Comparison of ENCODE assay signal across 9 mouse cellular contexts in the genomic region with DNA sequence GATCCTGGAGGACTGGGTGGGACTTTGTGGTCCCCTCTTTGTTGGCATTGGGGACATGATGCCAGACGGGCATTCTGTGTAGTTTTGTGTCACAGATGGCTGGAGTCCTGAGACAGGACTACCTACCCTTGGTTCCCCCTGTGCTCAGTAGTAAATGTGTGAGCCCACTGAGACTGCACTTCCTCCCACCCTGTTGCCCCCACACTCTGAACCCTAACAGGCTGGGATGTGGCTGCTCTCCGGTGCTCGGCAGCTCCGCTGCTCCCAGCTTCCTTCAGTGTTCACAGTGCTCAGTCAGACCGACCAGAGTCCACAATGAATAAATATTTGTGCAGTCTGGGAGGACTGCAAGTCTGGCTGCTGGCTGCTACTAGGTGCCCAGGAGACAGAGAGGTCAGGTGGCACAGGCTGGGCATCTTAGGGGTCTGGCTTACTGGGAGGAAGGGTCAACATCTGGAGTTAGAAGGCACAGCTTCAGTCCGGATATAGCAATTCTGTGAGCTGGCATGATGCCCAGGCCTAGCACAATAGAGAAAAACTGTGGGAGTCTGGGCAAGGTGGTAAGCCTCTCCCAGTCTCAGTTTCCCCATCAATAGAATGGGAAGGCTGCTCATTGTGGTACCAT. TPM values are rescaled to one million over a fixed set of nuclear protein-coding genes. Genes with fewer than 3 reads are reported as not detected.
DNase-seq lines count a peak whose midpoint lies in the region; ATAC-seq lines count a peak whose summit lies in the region.
"Had no signal": no experiment of that assay in that cellular context is flagged by ENCODE, and none has a peak within 500 bp of the region (broad histone marks: within the 10 kb centered on the region; RNA-seq: fewer than 3 reads in every experiment).

No protein-coding gene starts in this region.

- 20% methylated on average over 6 of the region's 6 CpGs for WGBS in limb, embryonic 13.5 days
- 19% methylated on average over 6 of the region's 6 CpGs for WGBS in neural tube, embryonic 14.5 days

- H3K36me3 ChIP-seq in limb, embryonic 13.5 days, result no peaks in the 10 kb centered on the region
- H3K36me3 ChIP-seq in neural tube, embryonic 14.5 days (ENCODE audit: control insufficient read depth, insufficient read depth, low read length), result no peaks in the 10 kb centered on the region

- peak overlapping the region; percentile 54 for H3K4me2 ChIP-seq in limb, embryonic 13.5 days (replicated peaks)
- H3K4me2 ChIP-seq in neural tube, embryonic 14.5 days (ENCODE audit: low read depth, low read length), result peak overlapping the region; percentile 35

- H3K4me3 ChIP-seq in limb, embryonic 13.5 days, result peak overlapping the region; percentile 26
- no peak overlapping the region for H3K4me3 ChIP-seq in neural tube, embryonic 14.5 days (ENCODE audit: low read depth, low read length)

- intact Hi-C loops in heart, postnatal 36 days (cut with DNase I), result no loop called here

- H3K27ac ChIP-seq in limb, embryonic 13.5 days, result peak overlapping the region; percentile 91
- H3K27ac ChIP-seq in neural tube, embryonic 14.5 days (ENCODE audit: low read depth, low read length), result peak overlapping the region; percentile 80

- DNase-seq in NIH3T3 (ENCODE audit: low read depth), result peak; percentile 64
- DNase-seq in cerebellum, adult 9-10 months, result peak; percentile 63
- peak; percentile 48 to 58 for DNase-seq in heart, postnatal 36 days
- DNase-seq in right cerebral cortex, postnatal 14 days, result no peak
- no peak for DNase-seq in spleen, postnatal 36 days (ENCODE audit: low spot score in 2 of 2)
- no peak for DNase-seq in embryo, embryonic 10.5 days (ENCODE audit: low spot score)

- peak overlapping the region; percentile 65 for H3K9ac ChIP-seq in limb, embryonic 13.5 days
- H3K9ac ChIP-seq in neural tube, embryonic 14.5 days (replicated peaks; ENCODE audit: low read depth, low read length), result peak overlapping the region; percentile 47

- no peaks in the 10 kb centered on the region for H3K9me3 ChIP-seq in limb, embryonic 13.5 days
- H3K9me3 ChIP-seq in neural tube, embryonic 14.5 days (ENCODE audit: control insufficient read depth, low read length), result no peaks in the 10 kb centered on the region

- H3K27me3 ChIP-seq in limb, embryonic 13.5 days, result no peaks in the 10 kb centered on the region
- no peaks in the 10 kb centered on the region for H3K27me3 ChIP-seq in neural tube, embryonic 14.5 days (ENCODE audit: control insufficient read depth, insufficient read depth, low read length)

- peaks cover 80% of the 10 kb centered on the region for H3K4me1 ChIP-seq in limb, embryonic 13.5 days
- H3K4me1 ChIP-seq in neural tube, embryonic 14.5 days (ENCODE audit: control insufficient read depth, insufficient read depth, low read length), result peaks cover 42% of the 10 kb centered on the region

- peak; percentile 12; the same call in 1 of the 2 replicates for ATAC-seq in limb, embryonic 13.5 days (ENCODE audit: low FRiP score, low read depth)
- ATAC-seq in neural tube, embryonic 14.5 days (ENCODE audit: low read depth), result no peak

RNA-seq across cellular contexts. Expression of gene Gm21969, which starts 21.4 kb away (rescaled TPM):
- not detected for total RNA-seq in heart, postnatal 36 days (2021)
- not detected in 2 replicates for polyA plus RNA-seq in limb, embryonic 13.5 days (2015; fragmentation: Nextera tagmentation; extraction: Ambion mirVana)
- not detected in 2 replicates for polyA plus RNA-seq in neural tube, embryonic 14.5 days (2014; fragmentation: Nextera tagmentation; extraction: Ambion mirVana)
- total RNA-seq: adrenal gland, postnatal 4 days had no signal

RNA-seq across cellular contexts. Expression of gene Aldh4a1, which starts 41.1 kb away (rescaled TPM):
- total RNA-seq in heart, postnatal 36 days (2021), result 10 to 100 TPM; 73.7 to 76.3 TPM
- 24.7 and 25.9 TPM in 2 replicates for polyA plus RNA-seq in limb, embryonic 13.5 days (2015; fragmentation: Nextera tagmentation; extraction: Ambion mirVana)
- 13.5 and 21.7 TPM in 2 replicates for polyA plus RNA-seq in neural tube, embryonic 14.5 days (2014; fragmentation: Nextera tagmentation; extraction: Ambion mirVana)

RNA-seq across cellular contexts. Expression of gene Iffo2, which starts 51.2 kb away (rescaled TPM):
- 1 to 10 TPM; 5.7 to 6.0 TPM for total RNA-seq in heart, postnatal 36 days (2021)
- polyA plus RNA-seq in limb, embryonic 13.5 days (2015; fragmentation: Nextera tagmentation; extraction: Ambion mirVana), result 4.4 and 4.6 TPM in 2 replicates
- polyA plus RNA-seq in neural tube, embryonic 14.5 days (2014; fragmentation: Nextera tagmentation; extraction: Ambion mirVana), result 7.2 TPM in 2 replicates

Comparison
In these comparisons a context has a peak if more than half of its experiments do, and no peak if none do; other contexts are left out.
1. DNase-seq: peak in NIH3T3 (single experiment), cerebellum, adult 9-10 months (single experiment) and heart, postnatal 36 days (2 of 2); none in right cerebral cortex, postnatal 14 days (single experiment), spleen, postnatal 36 days (0 of 2) and embryo, embryonic 10.5 days (single experiment).